Mouse (Mus musculus): ENCODE measurements around the gene Mdm2. TPM values are rescaled to one million over a fixed set of nuclear protein-coding genes. Genes with fewer than 3 reads are reported as not detected.
A peak's percentile ranks its signal among the peaks of the same experiment; 100 is the strongest.
"Not testable (repeated sequence)": the region's sequence is repeated elsewhere in the genome, so short reads cannot be mapped to it uniquely, and the experiment has no call there.

Mdm2 gene
- polyA plus RNA-seq, 1 experiment from 2014 or later: 56.0 TPM

DNA sequence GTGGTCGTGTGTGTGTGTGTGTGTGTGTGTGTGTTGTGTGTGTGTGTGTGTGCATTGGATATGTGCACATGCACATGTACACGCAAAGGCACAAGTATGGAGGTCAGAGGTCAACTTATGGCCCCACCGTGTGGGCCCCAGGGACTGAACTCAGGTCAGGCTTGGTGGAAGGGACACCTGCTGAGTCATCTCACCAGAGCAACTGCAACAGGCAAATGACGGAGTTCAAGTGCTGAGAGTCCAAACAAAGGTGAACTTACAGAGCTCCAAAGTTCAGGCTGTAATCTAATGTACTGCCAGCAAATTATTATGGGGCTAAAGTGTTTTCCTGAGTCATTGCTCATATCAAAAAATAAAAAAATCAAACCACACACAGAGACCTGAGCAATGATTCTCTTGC lies 26.5 kb upstream of the Mdm2 start:
- ATAC-seq (replicated peaks; ENCODE audit: low FRiP score): no peak
- H3K4me1 ChIP-seq (replicated peaks; ENCODE audit: control insufficient read depth, insufficient read depth, low read length): peaks cover 17% of the 10 kb centered on the region
- no peak overlapping the region for H3K4me3 ChIP-seq (ENCODE audit: low read depth, low read length)
- no peak overlapping the region for H3K27ac ChIP-seq (ENCODE audit: low read depth, low read length)
- H3K9me3 ChIP-seq (ENCODE audit: control insufficient read depth, low read length): no peaks in the 10 kb centered on the region
- no peak for DNase-seq (ENCODE audit: low spot score)
- no peaks in the 10 kb centered on the region for H3K27me3 ChIP-seq (replicated peaks; ENCODE audit: control insufficient read depth, insufficient read depth, low read length)
- WGBS: 75% methylated on average over 4 of the region's 4 CpGs
- H3K36me3 ChIP-seq (ENCODE audit: control insufficient read depth, insufficient read depth, low read length): peaks cover 3% of the 10 kb centered on the region; the same call in 1 of the 2 replicates
- H3K9ac ChIP-seq (ENCODE audit: low read depth, low read length): no peak overlapping the region
- H3K4me2 ChIP-seq: no peak overlapping the region

DNA sequence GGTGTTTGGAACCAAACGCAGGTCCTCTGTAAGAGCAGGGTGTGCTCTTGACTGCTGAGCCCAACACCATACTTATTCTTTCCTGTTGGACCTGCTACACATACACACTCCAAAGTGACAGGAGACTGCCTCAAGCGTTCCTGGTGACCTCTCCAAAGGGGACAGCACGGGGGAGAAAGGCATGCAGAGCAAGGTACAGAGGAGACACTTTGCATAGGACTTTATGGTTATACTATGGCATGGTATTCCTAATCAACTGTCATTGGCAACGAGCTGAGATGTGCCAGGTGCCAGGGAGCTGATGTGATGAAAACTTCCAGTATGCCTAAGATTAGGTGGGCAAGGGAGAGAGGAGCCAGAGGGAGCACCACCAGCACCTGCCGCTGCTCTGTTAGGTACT lies 26.0 kb upstream of the Mdm2 start:
- DNase-seq (ENCODE audit: low spot score) (no peak), ATAC-seq (replicated peaks; ENCODE audit: low FRiP score) (no peak)
- Histone ChIP-seq H3K9ac (ENCODE audit: low read depth, low read length) (no peak overlapping the region), H3K27me3 (replicated peaks; ENCODE audit: control insufficient read depth, insufficient read depth, low read length) (no peaks in the 10 kb centered on the region), H3K4me1 (replicated peaks; ENCODE audit: control insufficient read depth, insufficient read depth, low read length) (peaks cover 21% of the 10 kb centered on the region), H3K9me3 (ENCODE audit: control insufficient read depth, low read length) (no peaks in the 10 kb centered on the region), H3K36me3 (ENCODE audit: control insufficient read depth, insufficient read depth, low read length) (peaks cover 3% of the 10 kb centered on the region; the same call in 1 of the 2 replicates), H3K27ac (ENCODE audit: low read depth, low read length) (no peak overlapping the region), H3K4me2 (no peak overlapping the region), H3K4me3 (ENCODE audit: low read depth, low read length) (no peak overlapping the region)
- 82% methylated on average over 5 of the region's 5 CpGs for WGBS

DNA sequence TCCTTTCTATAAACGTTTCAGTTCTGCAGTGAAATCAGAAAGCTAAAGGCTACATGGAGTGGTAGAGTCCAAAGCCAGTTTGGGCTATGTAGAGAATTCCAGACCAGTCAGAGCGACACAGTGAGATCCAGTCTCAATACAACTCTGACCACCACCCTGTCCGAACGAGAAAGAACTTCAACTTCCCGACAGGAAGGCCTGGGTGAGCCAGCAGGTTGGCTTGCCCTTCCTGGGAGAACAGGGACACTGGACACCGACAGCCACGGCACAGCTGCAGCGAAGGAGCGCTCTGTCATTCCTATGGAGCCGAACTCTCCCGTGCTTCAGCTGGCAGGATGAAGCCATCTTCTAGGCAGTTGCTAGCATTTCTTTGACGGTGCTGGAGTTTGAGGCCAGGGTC lies 24.8 kb upstream of the Mdm2 start:
- WGBS: 87% methylated on average over 11 of the region's 12 CpGs
- not testable (repeated sequence) for H3K9ac ChIP-seq (ENCODE audit: low read depth, low read length); H3K36me3 ChIP-seq (ENCODE audit: control insufficient read depth, insufficient read depth, low read length); H3K27ac ChIP-seq (ENCODE audit: low read depth, low read length); DNase-seq (ENCODE audit: low spot score); H3K27me3 ChIP-seq (replicated peaks; ENCODE audit: control insufficient read depth, insufficient read depth, low read length); H3K4me3 ChIP-seq (ENCODE audit: low read depth, low read length); ATAC-seq (replicated peaks; ENCODE audit: low FRiP score); H3K4me2 ChIP-seq; H3K9me3 ChIP-seq (ENCODE audit: control insufficient read depth, low read length)
- H3K4me1 ChIP-seq (replicated peaks; ENCODE audit: control insufficient read depth, insufficient read depth, low read length): peaks cover 29% of the 10 kb centered on the region

DNA sequence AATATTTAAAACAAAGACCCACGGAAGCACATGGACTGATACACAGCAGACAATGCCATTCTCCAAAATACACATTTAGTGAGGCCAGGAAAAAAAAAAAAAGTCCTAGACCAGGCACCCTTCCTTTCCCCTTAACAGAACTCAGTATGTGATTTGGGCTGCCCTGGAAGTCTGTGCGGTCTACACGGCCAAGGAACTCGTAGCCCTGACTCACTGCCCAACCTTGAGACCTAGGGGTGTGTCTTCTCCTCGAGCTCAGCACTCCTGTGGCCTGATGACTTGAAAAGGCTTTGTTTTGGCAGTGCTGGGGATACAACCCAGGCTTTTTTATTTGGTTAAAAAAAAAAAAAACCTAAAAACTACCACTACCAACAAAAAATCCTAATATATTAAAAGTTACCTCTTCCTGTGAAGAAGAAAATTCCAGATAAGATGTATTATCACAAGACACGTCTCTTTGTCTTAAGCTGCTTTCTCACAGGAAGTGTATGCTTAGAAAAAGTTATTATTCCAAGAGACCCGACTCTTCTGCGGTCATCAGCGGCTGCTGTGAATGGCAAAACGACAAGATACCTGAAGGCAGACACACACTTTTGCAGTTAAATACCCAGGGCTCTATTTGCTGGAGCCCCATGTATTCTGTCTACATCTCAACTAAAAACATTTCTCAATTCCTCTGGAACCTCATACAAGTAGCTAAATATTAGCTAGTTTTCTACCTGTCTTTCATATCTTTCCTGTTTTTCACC lies 23.7 kb upstream of the Mdm2 start:
- H3K4me2 ChIP-seq; DNase-seq (ENCODE audit: low spot score); H3K4me3 ChIP-seq (ENCODE audit: low read depth, low read length); H3K27me3 ChIP-seq (replicated peaks; ENCODE audit: control insufficient read depth, insufficient read depth, low read length); H3K36me3 ChIP-seq (ENCODE audit: control insufficient read depth, insufficient read depth, low read length); H3K9me3 ChIP-seq (ENCODE audit: control insufficient read depth, low read length); ATAC-seq (replicated peaks; ENCODE audit: low FRiP score); H3K9ac ChIP-seq (ENCODE audit: low read depth, low read length); H3K27ac ChIP-seq (ENCODE audit: low read depth, low read length): not testable (repeated sequence)
- 65% methylated on average over 9 of the region's 10 CpGs for WGBS
- peaks cover 29% of the 10 kb centered on the region for H3K4me1 ChIP-seq (replicated peaks; ENCODE audit: control insufficient read depth, insufficient read depth, low read length)

DNA sequence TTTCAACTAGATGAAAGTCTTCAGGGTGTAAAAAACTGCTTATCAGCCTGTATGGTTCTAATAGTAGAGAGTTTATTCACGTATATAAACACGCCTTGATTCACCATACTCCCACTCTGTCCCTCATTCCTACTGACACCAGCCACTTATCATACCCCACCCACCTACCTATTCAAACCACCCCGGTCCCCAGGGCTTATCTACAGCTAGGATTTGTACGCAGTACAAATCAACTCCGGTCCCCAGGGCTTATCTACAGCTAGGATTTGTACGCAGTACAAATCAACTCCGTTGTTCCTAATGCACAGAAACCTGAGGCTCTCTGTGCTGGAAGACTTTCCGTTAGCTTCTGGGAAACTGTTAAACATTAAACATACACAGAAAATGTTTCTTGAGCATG lies 23.1 kb upstream of the Mdm2 start:
- H3K4me2 ChIP-seq; DNase-seq (ENCODE audit: low spot score); H3K9me3 ChIP-seq (ENCODE audit: control insufficient read depth, low read length); H3K9ac ChIP-seq (ENCODE audit: low read depth, low read length); H3K36me3 ChIP-seq (ENCODE audit: control insufficient read depth, insufficient read depth, low read length); ATAC-seq (replicated peaks; ENCODE audit: low FRiP score); H3K4me3 ChIP-seq (ENCODE audit: low read depth, low read length); H3K27ac ChIP-seq (ENCODE audit: low read depth, low read length); H3K27me3 ChIP-seq (replicated peaks; ENCODE audit: control insufficient read depth, insufficient read depth, low read length): not testable (repeated sequence)
- WGBS: 24% methylated on average over 8 of the region's 8 CpGs
- H3K4me1 ChIP-seq (replicated peaks; ENCODE audit: control insufficient read depth, insufficient read depth, low read length): peaks cover 28% of the 10 kb centered on the region

DNA sequence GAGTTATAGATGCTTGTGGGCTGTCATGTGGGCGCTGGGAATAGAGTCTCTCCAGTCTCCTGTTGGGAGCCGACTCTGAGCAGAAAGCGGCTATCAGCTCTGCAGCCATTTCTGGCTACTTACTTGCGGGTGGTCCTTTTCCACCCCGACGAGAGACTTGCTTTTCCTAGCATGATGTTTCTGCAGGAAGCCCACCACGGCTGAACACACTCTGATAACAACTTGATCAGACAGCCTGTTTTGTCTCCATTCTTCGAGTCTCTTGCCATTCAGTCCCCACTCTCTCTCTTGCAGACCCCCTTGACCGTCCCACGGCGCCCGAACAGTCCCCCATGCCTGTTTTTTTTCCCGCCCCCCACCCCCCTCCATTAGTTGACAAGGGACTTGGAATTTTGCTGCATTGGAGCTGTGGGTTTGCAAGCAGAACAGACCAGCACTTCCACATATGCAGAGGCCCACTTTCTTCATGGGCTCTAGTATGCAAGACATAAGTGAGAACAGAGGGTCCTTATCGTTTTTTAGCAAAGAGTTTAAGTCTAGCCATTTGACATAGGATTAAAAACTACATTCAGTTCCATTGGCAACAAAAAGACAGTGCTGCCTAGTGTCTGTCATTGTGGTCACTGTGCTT lies 22.5 kb upstream of the Mdm2 start:
- peak overlapping the region; percentile 2; the same call in 1 of the 2 replicates for H3K27ac ChIP-seq (ENCODE audit: low read depth, low read length)
- no peak overlapping the region for H3K4me3 ChIP-seq (ENCODE audit: low read depth, low read length)
- no peaks in the 10 kb centered on the region for H3K27me3 ChIP-seq (replicated peaks; ENCODE audit: control insufficient read depth, insufficient read depth, low read length)
- 59% methylated on average over 14 of the region's 14 CpGs for whole genome bisulfite sequencing
- H3K4me1 ChIP-seq (replicated peaks; ENCODE audit: control insufficient read depth, insufficient read depth, low read length): peaks cover 26% of the 10 kb centered on the region
- no peaks in the 10 kb centered on the region for H3K9me3 ChIP-seq (ENCODE audit: control insufficient read depth, low read length)
- peak overlapping the region; percentile 36 for H3K4me2 ChIP-seq
- ATAC-seq (replicated peaks; ENCODE audit: low FRiP score) (no peak), DNase-seq (ENCODE audit: low spot score) (no peak)
- H3K36me3 ChIP-seq (ENCODE audit: control insufficient read depth, insufficient read depth, low read length): no peaks in the 10 kb centered on the region
- no peak overlapping the region for H3K9ac ChIP-seq (ENCODE audit: low read depth, low read length)

DNA sequence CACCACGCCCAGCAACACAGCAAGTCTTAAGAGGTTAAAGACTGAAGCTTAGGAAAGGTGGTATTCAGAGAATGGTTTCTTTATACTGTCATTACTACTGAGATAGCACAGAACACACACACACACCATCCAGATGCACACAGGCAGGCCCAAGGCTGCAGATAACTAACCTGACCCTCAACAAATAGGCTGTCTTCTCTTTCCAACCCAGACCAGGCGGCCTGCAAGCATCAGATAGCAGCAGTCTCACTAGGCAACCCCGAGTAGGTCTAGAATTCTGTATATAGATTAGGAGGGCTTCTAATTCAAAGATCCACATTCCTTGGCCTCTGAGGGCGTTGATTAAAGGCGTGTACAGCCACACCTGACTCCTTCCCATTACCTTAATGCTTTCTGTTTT lies 21.6 kb upstream of the Mdm2 start:
- H3K9ac ChIP-seq (ENCODE audit: low read depth, low read length): no peak overlapping the region
- H3K4me3 ChIP-seq (ENCODE audit: low read depth, low read length): no peak overlapping the region
- 39% methylated on average over 5 of the region's 5 CpGs for WGBS
- DNase-seq (ENCODE audit: low spot score) (no peak), ATAC-seq (replicated peaks; ENCODE audit: low FRiP score) (peak; percentile 96)
- H3K27ac ChIP-seq (ENCODE audit: low read depth, low read length): peak overlapping the region; percentile 72
- H3K27me3 ChIP-seq (replicated peaks; ENCODE audit: control insufficient read depth, insufficient read depth, low read length): no peaks in the 10 kb centered on the region
- H3K4me1 ChIP-seq (replicated peaks; ENCODE audit: control insufficient read depth, insufficient read depth, low read length): peaks cover 26% of the 10 kb centered on the region
- H3K9me3 ChIP-seq (ENCODE audit: control insufficient read depth, low read length): no peaks in the 10 kb centered on the region
- H3K4me2 ChIP-seq: peak overlapping the region; percentile 36; the same call in 1 of the 2 replicates
- H3K36me3 ChIP-seq (ENCODE audit: control insufficient read depth, insufficient read depth, low read length): no peaks in the 10 kb centered on the region

DNA sequence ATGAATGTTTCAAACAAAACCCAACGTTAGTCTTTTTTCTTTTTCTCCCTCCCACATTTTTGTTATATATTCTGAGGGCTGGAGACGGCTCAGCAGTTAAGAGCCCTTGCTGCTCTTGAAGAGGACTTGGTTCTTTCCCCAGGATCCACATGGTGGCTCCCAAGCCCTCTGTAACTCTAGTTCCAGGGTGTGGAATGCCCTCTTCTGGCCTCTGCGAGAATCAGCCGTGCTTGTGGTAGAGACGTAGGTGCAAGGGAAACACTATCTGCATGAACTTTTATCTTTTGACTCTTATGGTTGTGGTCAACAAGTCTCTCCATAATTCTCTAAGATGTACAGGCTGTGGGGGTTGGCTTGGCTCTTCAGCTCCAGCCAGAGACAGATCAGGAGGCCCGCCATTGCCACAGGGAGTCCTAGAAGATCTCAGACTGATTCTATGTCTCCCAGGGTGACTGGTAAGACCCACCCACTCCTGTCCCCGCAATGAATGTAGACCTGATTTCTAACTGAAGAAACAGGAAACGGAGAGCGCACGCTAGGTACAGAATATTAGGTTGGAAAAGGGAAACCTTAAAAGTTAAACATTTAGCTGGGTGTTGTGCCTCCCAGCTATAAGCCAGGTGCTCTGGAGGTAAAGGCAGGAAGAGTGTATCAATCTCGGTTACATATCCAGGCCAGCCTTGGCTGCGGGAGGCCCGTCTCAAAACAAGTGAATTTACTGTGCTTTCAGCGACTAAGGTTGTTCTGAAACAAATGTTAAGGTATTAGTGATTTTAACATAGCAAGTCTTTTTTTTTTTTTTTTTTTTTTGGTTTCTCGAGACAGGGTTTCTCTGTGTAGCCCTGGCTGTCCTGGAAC lies 20.9 kb upstream of the Mdm2 start:
- Histone ChIP-seq H3K4me3 (ENCODE audit: low read depth, low read length) (no peak overlapping the region), H3K4me1 (replicated peaks; ENCODE audit: control insufficient read depth, insufficient read depth, low read length) (peaks cover 26% of the 10 kb centered on the region), H3K27me3 (replicated peaks; ENCODE audit: control insufficient read depth, insufficient read depth, low read length) (no peaks in the 10 kb centered on the region), H3K27ac (ENCODE audit: low read depth, low read length) (peak overlapping the region; percentile 72), H3K9me3 (ENCODE audit: control insufficient read depth, low read length) (no peaks in the 10 kb centered on the region), H3K9ac (ENCODE audit: low read depth, low read length) (no peak overlapping the region), H3K4me2 (peak overlapping the region; percentile 47), H3K36me3 (ENCODE audit: control insufficient read depth, insufficient read depth, low read length) (no peaks in the 10 kb centered on the region)
- DNase-seq (ENCODE audit: low spot score) (peak; percentile 46), ATAC-seq (replicated peaks; ENCODE audit: low FRiP score) (peak; percentile 65)
- WGBS: 40% methylated on average over 14 of the region's 15 CpGs
